Mouse (Mus musculus) naive thymus-derived CD4-positive, alpha-beta T cell, adult 2 months (primary cell): ENCODE measurements at regions not wholly inside any gene's neighbourhood (a gene's known extent, or its start where the extent isn't known, plus 50 kb on each side); places are given as distances from the start of the nearest gene placed in this dataset.

Source experiments
- DNase-seq: peaks from one replicate; pipeline ENCODE4 v3.0.0-alpha.2; 2011; ENCODE audit warnings: low read depth

DNA sequence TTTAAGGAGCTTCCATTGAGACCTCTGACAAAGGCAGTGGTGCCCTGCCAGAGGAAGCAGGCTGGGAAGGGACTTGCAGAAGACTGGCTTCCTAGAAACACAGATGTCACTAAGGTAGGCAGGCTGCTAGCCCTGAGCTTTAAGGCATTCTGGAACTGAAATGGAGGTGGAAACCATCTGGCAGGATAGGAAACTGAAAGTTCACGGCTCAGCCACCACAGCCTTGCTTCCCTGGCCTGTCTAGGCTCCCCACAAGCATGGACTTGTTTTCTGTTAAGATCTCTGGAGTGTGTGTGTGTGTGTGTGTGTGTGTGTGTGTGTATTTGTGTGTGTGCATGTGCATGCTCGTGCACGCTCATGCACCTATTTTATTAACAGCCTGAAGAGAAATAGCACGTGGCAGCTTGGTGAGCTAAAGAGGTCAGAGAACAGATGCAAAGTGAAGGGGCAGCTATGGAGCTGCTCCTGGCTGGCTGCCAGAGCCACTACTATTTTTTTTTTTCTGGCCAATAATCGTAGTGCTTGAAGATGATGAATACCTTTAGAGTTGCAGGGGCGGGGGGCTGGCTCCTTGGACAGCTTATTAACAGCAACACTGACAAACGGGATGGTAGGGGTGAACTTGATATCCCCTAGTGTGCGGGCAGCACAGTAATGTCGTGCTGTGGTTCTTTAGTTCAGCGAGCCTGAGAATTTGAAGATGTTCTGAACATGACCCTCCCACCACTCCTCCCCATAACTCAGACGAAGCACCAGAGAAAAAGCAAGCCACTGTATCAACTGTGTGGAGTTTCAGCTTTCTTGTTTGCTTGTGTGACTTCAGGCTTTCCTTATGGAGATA lies 99.6 kb upstream of the Sesn3 start:
- no peak for DNase-seq

DNA sequence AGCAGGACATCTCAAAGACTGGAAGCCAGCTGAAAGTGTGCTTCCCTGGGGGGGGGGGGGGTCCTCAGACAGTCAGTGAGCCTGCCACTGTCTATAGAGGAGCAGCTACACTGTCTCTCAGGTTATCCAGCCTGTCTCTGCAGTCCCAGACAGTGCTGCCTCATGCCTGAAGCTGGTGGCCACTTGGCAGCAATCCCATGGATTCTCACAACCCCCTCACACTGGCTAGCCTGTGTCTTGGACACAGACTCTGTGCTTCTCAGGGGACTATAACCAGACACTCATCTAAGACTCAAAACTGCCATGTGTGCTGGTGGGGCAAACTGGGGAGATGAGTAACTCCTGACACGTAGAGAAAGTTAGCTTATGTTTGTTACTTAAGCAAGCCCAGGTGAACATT lies 95.1 kb upstream of the Sesn3 start:
- DNase-seq = no peak

DNA sequence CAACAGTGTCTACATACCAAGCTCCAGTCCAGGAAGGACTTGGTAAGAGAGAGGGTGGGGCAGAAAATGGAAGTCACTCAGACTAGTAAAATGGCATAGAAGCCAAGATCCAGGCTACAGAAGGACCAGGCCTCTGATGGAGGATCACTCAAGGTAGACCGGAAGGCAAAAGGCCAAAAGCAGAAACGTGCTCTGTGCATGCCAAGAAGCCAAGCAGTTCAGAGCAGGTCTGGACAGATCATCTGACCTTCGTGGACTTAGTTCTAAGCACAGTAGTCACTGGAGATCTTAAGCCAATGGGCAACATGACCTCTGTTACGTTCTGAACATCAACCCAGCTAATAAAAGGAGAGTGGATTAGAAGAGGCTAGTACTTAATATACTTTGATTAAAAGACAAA lies 90.6 kb upstream of the Sesn3 start:
- no peak for DNase-seq

DNA sequence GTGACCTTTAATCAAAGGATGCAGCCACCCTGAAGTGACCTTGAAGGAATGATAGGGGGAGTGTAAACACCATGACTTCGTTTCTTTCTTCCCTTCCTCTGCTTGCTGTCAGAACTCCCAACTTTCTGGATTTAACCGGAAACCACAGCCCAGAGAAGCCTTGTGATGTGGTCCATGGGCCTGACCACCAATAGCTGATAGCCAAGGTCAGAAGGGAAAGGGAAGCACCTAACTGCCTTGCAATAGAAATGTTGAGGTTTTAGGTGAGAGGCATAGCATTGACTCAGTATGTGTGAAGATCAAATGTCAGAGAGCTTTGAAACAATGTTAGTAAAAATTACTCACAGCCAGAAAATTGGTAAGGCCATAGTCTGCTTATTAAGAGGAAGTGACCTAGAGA lies 89.2 kb upstream of the Sesn3 start:
- no peak for DNase-seq

DNA sequence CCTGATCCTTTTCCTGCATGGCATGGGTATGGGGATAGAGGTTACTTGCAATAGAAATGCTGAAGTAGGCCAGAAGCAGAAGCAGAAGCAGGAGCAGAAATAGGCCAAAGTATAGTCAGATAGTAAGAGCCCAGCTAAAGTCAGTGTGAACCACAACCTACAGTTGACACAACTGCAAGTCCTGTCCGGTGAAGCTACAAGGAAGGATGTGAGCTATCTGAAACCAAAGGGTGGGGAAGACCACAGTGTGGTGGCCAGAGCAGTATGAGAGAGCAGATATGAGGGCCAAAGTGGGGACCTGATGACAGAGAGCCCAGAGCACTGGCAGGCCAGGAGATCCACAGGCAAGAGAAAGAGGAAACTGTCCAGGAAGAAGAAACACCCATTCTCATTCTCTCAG lies 87.1 kb upstream of the Sesn3 start:
- DNase-seq = no peak

DNA sequence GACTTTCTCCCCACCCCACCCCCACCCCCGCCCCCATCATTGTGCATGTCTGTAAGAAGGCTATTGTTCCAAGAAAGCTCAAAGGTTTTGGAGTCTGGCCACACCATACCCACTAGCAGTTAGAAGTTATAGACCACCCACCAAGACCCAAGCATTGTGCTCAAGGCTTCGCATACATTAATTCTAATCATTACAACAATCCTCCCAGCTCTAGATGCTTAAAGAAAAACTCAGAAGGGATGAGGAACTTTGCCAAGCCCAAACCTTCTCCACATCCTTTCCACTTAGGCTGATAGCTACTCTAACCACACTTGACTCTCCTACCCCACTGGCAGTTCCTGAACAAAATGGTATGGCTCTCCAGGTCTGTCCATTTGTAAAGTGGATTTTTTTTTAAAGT lies 86.4 kb upstream of the Sesn3 start:
- DNase-seq = no peak

DNA sequence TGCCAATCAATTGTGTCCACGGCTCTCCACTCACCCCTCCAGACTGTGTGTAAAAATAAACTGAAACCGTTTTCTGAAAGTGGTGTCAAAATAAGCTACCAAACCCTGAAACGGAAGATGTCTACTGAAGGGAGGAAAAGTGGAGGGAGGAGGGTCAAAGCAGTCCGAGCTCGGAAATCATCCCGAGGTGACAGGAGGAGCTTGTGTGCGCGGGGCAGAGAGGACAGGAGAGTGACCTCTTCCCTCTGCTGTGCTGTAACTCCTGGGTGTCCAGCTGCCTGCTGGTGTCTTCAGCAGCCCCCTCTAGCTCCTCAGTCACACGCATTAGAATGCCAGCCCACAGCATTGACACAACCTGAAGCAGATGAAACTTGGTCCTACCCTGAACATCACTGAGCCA lies 84.2 kb upstream of the Sesn3 start:
- no peak for DNase-seq

DNA sequence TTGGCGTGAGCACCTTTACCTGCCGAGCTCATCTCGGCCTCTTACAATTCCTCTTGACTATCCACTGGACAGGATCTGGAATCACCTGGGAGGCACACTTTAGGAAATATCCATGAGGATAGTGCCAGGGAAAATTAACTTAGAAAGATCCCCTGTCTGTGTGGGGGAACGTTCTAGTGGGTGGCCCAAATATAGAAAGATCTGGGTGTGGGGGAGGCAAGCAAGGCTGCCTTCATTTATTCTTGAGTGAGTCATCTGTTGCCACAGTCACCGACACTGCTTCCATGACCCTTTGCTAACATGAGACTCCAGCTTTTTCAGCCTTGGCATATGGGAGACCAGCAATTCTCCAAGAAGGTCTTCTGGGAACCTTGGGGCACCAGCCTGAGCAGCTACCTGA lies 80.1 kb upstream of the Sesn3 start:
- DNase-seq = no peak

DNA sequence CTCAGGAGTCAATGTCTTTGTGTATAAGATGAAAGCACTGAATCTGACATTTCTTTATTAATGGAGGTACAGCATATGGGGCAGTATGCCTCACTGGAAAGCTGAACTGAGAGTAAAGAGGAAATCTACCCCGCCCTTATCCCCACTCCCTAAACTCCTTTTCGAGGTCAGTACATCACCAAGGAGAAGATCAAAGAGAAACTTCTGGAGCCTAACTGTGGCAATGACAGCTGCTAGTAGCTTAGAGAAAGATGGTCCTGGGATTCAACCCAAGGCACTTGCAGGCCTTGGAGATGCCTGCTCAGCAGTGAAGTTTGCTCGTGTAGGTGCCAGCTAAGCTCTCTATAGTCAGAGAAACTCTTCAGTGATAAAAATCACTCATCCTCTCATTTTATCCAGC lies 75.8 kb upstream of the Sesn3 start:
- no peak for DNase-seq

DNA sequence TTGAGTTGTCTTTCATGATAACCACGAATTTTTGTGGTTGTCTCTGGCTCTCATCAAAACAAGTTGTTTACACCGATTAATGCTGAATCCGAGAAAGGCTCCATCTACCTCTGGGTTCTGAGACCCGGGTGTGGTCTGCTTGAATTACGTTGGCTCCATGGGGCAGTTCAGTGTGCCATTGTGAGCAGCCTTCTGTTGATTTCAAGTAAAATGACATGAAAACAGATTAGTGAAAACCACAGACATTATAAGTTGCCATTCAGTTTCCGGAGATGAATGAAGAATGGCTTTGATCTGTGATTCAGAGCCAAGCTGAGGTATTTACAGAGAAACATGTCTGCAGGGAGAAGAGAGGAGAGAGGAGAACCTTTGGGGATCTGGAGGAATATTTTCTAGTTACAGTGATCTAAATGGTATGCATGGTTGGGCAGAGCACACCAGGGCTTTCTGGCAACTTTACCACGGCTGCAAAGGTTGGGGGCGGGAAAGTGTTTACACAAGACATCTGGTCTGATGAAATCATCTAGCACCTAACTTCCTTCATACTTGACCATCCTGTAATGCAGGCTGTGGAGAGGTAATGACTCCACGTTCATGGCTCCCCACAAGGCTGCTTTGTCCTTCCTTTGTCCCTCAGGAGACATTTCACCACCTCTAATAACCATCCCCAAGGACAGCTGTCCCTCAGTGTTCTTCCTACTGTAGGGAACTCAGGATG lies 74.7 kb upstream of the Sesn3 start:
- DNase-seq = peak; percentile 76

DNA sequence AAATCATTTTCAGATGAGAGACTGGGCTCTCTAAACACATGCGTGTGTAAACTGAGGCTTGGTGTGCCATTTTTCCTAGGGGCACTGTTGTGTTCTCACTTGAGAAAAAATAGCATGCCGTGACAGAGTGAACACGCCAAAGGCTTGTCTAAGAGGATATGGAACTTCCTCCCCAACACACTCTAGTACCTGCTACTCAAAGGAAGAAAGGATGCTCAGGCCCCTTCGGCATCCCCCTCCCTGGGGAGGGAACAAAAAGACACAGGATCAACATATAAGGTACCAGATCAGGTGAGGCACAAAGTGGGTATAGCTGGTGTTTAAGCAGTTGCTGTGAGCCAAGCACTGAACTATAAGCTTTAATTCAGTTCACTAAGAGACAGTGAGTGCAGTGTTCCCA lies 74.0 kb upstream of the Sesn3 start:
- DNase-seq = peak; percentile 60

DNA sequence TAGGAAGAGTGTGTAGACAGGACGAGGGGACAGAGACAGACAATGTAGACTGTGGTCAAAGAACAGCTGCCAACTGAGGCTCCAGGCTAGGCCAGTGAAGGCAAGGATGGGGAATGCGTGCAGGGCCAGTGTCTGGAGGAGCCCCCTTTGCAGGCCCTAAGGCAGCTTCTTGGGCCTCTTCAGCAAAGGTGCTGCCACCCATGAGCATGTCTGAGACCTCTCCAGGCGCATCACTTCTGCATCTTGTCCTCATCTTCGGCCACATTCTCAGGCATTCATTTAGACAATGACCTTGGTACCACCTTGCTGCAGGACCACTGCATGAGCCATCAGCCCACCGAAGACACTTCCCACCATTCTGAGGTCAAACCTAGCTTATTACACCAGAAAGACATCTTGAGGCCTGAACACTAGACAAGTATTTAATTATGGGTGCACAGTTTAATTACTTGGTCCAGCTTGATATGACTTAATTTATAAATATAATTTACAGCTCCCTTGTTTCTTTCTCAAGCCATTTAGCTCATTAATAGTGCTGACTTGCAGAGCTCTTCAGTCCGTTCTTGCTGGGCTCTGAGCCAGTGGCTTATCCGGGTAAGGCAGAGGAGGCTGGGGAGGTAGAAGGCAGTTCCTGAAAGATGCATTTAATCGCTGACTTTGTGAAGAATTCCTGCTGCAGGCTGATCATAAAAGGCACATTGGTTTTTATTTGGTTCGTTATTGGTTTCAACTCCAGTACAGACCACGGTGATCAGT lies 72.1 kb upstream of the Sesn3 start:
- DNase-seq = no peak

DNA sequence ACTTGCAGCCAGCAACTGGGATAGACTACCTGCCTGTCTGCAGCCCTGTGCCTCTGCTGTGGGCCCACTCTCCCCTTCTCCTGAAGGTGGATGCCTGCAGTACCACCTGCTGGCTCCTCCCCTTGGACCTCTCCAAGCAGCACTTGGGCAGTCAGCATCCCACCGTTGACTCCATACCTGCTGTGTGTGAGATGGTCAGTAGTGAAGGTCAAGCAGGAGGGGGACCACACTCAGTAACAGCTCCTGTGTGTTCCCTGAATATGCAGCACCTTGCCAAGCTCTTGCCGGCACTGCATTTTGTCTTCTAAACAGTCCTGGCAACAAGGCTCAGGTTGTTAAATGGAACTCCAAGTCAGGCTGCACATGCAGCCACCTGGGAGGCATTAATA lies 71.6 kb upstream of the Sesn3 start:
- no peak for DNase-seq

DNA sequence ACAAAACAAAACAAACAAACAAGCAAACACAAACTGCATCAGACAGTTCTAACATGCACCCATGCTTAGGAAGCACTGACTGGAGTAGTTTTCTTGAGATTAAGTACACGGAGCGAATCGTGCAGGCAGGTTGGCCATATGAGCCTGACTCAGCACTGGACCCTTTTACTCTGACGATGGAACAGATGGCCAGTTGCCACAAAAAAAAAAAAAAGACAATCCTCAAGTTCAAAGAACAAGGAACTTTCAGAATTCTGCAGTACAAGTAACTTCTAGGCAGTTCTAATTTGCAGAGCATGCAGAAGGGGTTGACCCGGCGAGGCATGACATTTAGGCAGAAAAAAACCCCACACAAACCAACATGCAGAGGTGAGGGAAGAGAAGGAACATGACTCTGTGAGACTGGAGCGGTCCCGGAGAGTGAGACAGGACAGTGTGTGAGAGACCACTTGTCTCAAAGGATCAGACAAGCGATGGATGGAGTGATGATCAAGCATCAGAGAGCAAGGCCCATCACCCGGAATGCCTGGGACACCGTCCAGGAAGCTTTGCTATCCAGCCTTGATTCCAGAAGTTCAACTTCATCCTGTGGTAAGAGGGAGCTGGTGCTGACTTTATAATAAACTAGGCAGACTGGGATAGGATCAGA lies 71.0 kb upstream of the Sesn3 start:
- DNase-seq = no peak

DNA sequence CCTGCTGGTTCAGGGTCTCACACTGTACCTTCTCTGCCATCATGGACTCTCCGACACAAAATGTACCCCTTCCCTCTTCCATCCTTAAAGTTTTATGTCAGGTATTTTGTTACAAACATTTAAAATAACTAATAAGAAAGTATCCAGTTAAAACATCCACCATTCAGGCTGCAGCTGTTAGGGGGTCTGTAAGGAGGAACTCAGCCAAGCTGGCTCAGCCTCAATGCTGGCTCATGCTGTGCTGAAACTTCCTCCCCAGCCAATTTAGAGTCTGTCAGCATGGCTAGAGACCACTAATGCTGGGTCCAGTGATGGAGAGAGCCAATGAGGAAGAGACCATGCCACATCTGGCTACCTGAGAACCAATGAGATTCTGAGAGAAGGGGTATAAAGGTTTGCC lies 70.0 kb upstream of the Sesn3 start:
- DNase-seq = no peak

DNA sequence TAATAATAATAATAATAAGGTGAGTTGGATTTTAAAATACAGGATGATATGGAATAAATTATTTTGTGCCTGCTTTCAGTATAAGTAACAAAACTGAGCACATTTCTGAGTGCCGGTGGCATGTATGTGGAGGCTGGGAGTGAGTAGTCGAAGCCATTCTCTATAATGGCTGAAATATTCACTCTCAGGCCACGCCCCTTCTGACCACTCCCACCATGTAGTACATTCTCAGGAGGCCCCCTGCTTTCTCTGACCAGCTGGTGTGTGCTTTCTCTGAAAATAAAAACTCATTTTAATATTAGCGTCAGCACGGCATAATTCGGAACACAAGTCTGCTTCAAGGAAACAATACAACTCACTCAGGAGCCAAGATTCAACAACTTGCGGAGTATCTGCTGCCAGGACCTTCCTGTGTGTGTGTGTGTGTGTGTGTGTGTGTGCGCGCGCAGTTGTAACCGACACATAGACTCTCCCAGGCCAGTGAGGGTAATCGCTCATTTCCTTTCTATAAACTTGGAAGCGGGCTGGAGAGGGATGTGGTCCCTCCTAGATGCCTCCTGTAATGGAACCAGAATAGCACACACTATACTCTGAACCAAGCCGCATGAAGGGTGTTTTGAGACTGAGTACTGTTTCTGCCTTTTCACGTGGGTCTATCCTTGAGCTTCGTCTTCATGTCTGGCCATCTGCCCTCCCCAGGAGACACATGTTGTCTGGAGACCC lies 67.9 kb upstream of the Sesn3 start:
- no peak for DNase-seq

DNA sequence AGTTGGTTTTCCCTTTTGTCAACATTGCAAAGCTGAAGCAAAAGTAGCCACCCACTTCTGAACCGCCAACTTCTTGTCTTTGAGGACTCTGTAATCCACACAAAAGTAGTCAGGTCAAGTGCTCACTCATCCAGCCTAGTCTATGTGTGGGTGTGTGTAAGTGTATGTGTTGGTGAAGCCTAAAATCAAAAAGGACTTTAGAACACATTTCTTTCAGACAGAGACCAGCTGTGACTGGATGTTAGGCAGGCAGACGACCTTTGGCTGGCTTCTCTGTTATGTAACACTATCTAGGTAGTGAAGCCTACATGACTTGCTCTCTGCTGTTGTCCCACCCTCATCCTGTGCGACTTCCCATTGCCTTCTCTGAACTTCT lies 67.3 kb upstream of the Sesn3 start:
- DNase-seq = peak; percentile 20

DNA sequence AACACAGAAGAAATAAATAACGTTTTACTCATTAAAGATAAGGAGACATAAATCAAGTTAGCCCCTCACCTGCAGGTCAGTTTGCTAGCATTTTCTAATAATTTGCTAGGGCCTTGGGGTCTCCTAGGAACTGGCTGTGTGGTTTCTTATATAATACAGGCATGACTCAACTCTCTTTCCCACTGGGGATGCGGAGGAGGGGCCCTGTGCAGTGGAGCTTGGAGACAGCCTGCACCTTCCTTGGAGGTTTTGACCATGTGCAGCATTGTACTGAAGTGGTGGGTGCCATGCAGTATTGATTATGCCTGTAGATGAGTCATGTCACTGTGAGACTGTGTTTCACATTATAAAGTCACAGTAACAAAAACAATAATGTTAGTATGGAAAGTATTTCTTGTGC lies 61.6 kb upstream of the Sesn3 start:
- no peak for DNase-seq

DNA sequence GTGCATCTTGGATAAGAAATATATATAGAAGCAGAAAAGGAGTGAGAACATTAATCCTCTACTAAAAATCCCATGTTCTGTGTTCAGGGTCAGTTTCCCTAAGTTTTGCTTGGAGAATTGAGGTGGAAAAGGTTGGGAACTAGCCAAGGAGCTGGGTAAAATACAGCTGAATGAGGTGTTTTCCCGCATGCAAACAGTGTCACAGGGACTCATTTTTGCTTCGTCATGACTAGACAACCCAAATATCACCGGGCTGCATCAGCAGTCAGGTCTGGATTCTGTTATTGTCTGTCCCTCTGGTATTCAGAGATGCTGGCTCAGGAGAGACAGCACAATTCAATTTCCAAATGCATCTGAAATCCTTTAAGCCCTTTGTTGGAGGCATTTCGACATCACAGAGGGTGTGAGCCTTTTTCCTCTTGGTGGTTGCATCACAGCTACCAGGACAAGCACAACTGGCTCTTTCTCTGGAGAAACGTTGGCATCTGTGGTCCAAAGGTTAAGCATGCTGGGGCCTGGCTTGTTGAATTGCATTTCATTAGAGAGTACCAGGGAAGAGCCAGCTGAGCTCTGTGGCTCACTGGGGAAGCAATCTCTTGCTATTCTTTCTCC lies 59.6 kb upstream of the Sesn3 start:
- no peak for DNase-seq

DNA sequence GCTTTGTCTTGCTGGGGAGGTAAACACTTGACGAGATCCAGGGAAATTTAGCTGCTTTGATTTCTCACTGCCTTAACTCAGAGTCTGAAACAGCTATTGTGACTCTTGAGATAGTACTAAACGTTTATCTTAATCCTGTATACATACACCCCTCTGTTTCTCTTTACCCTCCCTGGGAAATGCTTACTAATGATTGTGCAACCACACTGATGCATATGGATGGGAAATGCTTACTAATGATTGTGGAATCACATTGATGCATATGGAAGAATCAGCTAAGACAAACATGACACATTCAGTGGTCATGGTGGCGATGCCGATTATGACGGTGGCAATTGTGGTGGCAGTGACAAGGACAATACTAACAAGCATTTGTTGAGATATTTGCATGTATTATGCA lies 58.9 kb upstream of the Sesn3 start:
- DNase-seq = no peak

DNA sequence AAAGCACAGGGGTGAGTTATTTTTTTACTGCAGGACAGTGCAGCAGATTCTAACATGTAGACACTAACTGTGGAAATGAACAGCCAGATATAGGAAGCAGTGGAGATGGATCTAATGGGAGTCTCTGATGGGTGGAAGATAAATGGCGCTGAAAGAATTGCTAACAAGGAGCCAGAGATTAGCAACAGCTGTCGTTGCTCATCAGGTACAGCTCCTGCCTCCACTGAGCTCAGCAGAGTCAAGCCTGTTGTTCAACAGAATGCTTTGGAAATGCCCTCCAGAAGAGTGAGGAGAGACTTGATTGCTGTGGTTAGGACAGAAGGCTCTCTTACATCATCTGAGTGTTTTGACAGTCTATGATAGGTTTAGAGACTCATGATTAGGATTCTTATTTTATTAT lies 51.9 kb upstream of the Sesn3 start:
- DNase-seq = no peak
